Mouse (Mus musculus) heart, postnatal 0 days (tissue): ENCODE measurements at regions not wholly inside any gene's neighbourhood (a gene's known extent, or its start where the extent isn't known, plus 50 kb on each side); places are given as distances from the start of the nearest gene placed in this dataset.

Experiments
- ATAC-seq: fragments of 200-750 bp; cut with Nextera tagmentation; 2 replicates; pipeline ENCODE4 v1.8.0; 2017; ENCODE audit warnings: low read depth, moderate number of reproducible peaks, moderate library complexity; ENCODE audit not compliant: insufficient read depth
- DNase-seq: peaks from one replicate; pipeline ENCODE4 v3.0.0-alpha.2; 2016; ENCODE audit warnings: low spot score
- H3K27ac ChIP-seq: fragments of 300-500 bp; sonication (generic); 2 replicates; pipeline ENCODE4 v1.5.1; 2014; ENCODE audit warnings: low read depth, mild to moderate bottlenecking
- H3K27me3 ChIP-seq: fragments of 300-500 bp; sonication (generic); 2 replicates; pipeline ENCODE4 v1.6.1; 2014; ENCODE audit warnings: low read length, mixed read lengths; ENCODE audit not compliant: control insufficient read depth, insufficient read depth
- H3K36me3 ChIP-seq: fragments of 300-500 bp; sonication (generic); replicated peaks from 2 replicates; pipeline ENCODE4 v1.6.1; 2014; ENCODE audit warnings: low read length, mixed read lengths; ENCODE audit not compliant: control insufficient read depth, insufficient read depth
- H3K4me1 ChIP-seq: fragments of 300-500 bp; sonication (generic); 2 replicates; pipeline ENCODE4 v1.6.1; 2014; ENCODE audit warnings: antibody characterized with exemption; ENCODE audit not compliant: control insufficient read depth, insufficient read depth
- H3K4me2 ChIP-seq: fragments of 300-500 bp; sonication (generic); 2 replicates; pipeline ENCODE4 v1.6.1; 2014; ENCODE audit warnings: low read depth, mild to moderate bottlenecking, low read length, moderate library complexity
- H3K4me3 ChIP-seq: fragments of 300-500 bp; sonication (generic); 2 replicates; pipeline ENCODE4 v1.5.1; 2014; ENCODE audit warnings: low read depth, low read length
- H3K9ac ChIP-seq: fragments of 300-500 bp; sonication (generic); replicated peaks from 2 replicates; pipeline ENCODE4 v1.6.1; 2014; ENCODE audit warnings: low read depth, low read length, mixed read lengths
- H3K9me3 ChIP-seq: fragments of 300-500 bp; sonication (generic); replicated peaks from 2 replicates; pipeline ENCODE4 v1.6.1; 2016; ENCODE audit warnings: low read length; ENCODE audit not compliant: control insufficient read depth
- CTCF ChIP-seq: IDR thresholded peaks from 2 replicates; pipeline ENCODE4 v1.5.1; 2016; ENCODE audit warnings: antibody characterized with exemption, control low read depth, low read depth
- EP300 ChIP-seq: IDR thresholded peaks from 2 replicates; pipeline ENCODE4 v1.6.1; 2016; ENCODE audit warnings: antibody characterized with exemption, low read depth
- WGBS: fragments of 180-500 bp; shearing (Covaris S2); extraction: QIAGEN DNeasy Blood & Tissue Kit; methylation state at CpG from one replicate; pipeline ENCODE4 v1.1.7; 2014; 5-methylcytosine and 5-hydroxymethylcytosine counted together

DNA sequence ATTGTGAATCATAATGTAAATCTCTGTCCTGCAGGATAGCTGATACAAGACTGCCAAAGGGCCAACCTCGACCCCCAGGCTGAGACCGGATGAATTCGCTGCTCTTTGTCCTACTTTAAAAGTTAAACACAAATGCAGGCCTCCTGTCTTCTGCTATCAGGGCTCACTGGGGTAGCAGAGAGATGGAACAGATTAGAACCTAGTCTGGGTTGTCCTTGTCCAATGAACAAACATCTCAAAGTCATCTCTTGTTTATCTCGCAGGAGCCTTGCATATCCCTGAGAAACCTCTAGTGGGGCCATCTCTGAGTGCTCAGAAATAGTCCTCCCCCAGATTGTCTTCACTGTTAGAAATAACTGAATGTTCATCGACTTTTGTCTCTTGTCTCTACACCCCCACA is 161.0 kb upstream of the Cited2 start:
- TF ChIP-seq EP300 (no peak), CTCF (no peak)
- Histone ChIP-seq H3K9me3 (no peaks in the 10 kb centered on the region), H3K4me1 (peaks cover 11% of the 10 kb centered on the region), H3K9ac (no peak overlapping the region), H3K4me2 (no peak overlapping the region), H3K27me3 (no peaks in the 10 kb centered on the region), H3K4me3 (no peak overlapping the region), H3K27ac (no peak overlapping the region), H3K36me3 (no peaks in the 10 kb centered on the region)
- ATAC-seq (no peak), DNase-seq (no peak)
- 59% methylated on average over 5 of the region's 5 CpGs for WGBS

DNA sequence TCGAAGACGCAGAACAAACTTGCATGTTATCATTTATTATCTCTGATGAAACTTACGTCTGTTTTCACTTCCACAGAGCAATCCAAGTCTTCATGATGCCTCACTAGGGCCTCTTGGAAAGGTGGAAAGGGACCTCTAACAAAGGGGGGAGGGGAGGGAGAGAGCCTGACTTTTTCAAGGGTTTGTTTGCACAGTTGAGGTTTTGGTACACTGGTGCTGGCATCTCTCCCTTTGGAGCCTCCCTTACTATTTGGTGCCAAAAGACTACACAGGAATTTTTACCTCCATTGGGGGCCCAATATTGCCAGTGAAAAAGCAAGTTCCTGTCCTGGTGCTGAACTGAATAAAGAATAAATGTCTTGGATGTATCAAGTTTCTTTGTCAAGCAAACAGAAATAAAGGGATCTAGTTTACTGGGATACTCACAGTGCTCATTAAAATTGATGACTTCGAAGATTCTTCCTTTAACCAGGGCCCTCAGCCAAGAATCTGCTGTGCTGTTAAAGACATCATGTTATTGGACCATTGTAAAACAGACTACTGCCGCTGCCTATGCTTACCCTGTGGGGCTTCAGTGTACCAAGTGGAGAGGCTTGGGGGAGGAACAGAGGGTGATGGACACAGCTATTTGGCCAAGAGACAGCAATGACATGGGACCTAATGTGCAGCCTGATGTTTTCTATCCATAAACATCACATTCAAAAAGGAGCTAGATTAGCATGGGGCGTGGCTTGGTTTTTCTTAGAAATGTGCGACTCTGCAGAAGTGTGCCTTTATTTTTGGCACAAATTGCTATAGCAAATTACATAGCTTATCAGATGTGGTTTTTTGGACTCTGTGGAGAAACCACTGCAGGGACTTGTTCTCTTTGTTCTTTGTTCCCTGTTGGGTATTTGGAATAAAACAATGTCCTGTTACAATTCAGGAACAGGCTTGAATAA is 160.3 kb upstream of the Cited2 start:
- Histone ChIP-seq H3K4me1 (peaks cover 11% of the 10 kb centered on the region), H3K27ac (no peak overlapping the region), H3K4me2 (no peak overlapping the region), H3K9me3 (no peaks in the 10 kb centered on the region), H3K9ac (no peak overlapping the region), H3K4me3 (no peak overlapping the region), H3K27me3 (no peaks in the 10 kb centered on the region), H3K36me3 (no peaks in the 10 kb centered on the region)
- TF ChIP-seq CTCF (no peak), EP300 (no peak)
- no peak for ATAC-seq
- 48% methylated on average over 7 of the region's 7 CpGs for WGBS
- DNase-seq = no peak

- H3K4me1 ChIP-seq = peaks cover 11% of the 10 kb centered on the region
- H3K27ac ChIP-seq = no peak overlapping the region
- no peak for ATAC-seq
- H3K9me3 ChIP-seq = no peaks in the 10 kb centered on the region
- TF ChIP-seq EP300 (no peak), CTCF (no peak)
- no peak for DNase-seq
- no peaks in the 10 kb centered on the region for H3K36me3 ChIP-seq
- H3K4me3 ChIP-seq = no peak overlapping the region
- WGBS = 54% methylated on average over 4 of the region's 4 CpGs
- H3K27me3 ChIP-seq = no peaks in the 10 kb centered on the region
- no peak overlapping the region for H3K9ac ChIP-seq
- H3K4me2 ChIP-seq = no peak overlapping the region
These were observed 159.7 kb upstream of the Cited2 start for GRCm38 (mm10) chr10:17563351-17563749.

DNA sequence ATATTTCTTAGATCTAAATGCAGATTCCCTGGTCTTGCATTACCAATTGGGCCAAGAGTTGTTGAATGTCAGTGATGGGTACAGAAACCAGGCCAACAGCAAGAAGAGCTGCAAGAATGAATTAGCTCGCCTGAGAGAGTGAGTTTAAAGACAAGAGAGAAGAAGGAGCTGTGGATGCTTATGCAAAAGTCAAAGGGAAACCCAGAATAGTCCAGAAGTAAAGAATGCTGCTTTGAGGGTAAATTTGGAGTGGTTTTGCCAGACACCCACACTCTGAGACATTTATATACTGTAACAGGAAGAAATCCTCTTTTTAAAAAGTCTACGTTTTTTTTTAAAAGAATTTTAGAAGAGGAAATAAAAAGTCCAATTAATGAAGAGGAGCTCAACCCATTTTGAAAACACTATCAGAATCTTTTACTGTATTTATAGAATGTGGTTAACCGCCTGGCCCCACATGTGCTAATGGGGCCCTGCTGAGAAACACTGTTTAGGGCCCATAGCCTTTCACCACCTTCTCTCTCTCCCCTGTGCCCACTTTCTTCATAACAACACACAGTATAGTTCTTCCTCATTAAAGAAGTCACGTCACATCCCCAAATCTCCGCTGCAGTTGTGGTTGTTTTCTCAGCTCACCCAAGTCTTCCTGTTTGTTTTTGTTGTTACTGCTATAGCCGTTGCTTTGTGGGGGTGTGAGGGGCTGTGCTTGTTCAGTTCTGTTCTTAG is 158.0 kb upstream of the Cited2 start:
- Histone ChIP-seq H3K4me1 (peaks cover 11% of the 10 kb centered on the region), H3K4me3 (no peak overlapping the region), H3K9me3 (no peaks in the 10 kb centered on the region), H3K27me3 (no peaks in the 10 kb centered on the region), H3K9ac (no peak overlapping the region), H3K4me2 (no peak overlapping the region), H3K36me3 (no peaks in the 10 kb centered on the region), H3K27ac (no peak overlapping the region)
- WGBS = 69% methylated on average over 6 of the region's 6 CpGs
- no peak for TF ChIP-seq EP300
- TF ChIP-seq CTCF = no peak
- ATAC-seq (no peak), DNase-seq (no peak)

DNA sequence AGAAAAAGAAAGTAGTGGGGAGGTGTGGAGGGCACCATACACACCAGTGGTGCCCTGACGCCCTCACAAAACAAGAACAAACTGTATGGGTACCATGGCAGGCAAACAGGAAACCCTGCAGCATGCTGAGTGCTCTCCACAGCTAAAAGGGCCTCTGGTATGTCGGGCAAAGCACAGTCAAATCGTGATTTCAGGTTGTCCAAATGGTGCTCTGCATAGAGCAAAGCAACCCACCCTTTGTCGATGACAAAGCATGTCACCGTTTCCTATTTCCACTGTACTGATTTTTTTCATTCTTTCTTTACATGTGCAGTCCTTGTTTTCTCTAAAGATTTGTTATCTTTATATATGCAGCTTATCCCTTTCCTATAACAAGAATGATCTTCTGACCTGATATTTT is 156.0 kb upstream of the Cited2 start:
- H3K27me3 ChIP-seq = no peaks in the 10 kb centered on the region
- no peak overlapping the region for H3K4me3 ChIP-seq
- H3K4me1 ChIP-seq = peaks cover 11% of the 10 kb centered on the region
- H3K4me2 ChIP-seq = no peak overlapping the region
- no peak for ATAC-seq
- no peaks in the 10 kb centered on the region for H3K9me3 ChIP-seq
- DNase-seq = no peak
- TF ChIP-seq EP300 (no peak), CTCF (no peak)
- H3K36me3 ChIP-seq = no peaks in the 10 kb centered on the region
- WGBS = 67% methylated on average over 5 of the region's 5 CpGs
- no peak overlapping the region for H3K9ac ChIP-seq
- H3K27ac ChIP-seq = no peak overlapping the region
